Mouse (Mus musculus) neural tube, embryonic 14.5 days (tissue): ENCODE measurements at regions not wholly inside any gene's neighbourhood (a gene's known extent, or its start where the extent isn't known, plus 50 kb on each side); places are given as distances from the start of the nearest gene placed in this dataset.
A peak's percentile ranks its signal among the peaks of the same experiment; 100 is the strongest.

Source experiments
- ATAC-seq: fragments of 200-750 bp; cut with Nextera tagmentation; 2 replicates; pipeline ENCODE4 v1.8.0; 2017; ENCODE audit warnings: low read depth, mild to moderate bottlenecking, moderate TSS enrichment, moderate library complexity
- H3K27ac ChIP-seq: fragments of 300-500 bp; sonication (generic); 2 replicates; pipeline ENCODE4 v1.5.1; 2014; ENCODE audit warnings: low read depth, mild to moderate bottlenecking, control low read depth, low read length, moderate library complexity, mixed read lengths
- H3K27me3 ChIP-seq: fragments of 300-500 bp; sonication (generic); 2 replicates; pipeline ENCODE4 v1.6.1; 2014; ENCODE audit warnings: low read length; ENCODE audit not compliant: control insufficient read depth, insufficient read depth
- H3K36me3 ChIP-seq: fragments of 300-500 bp; sonication (generic); 2 replicates; pipeline ENCODE4 v1.6.1; 2014; ENCODE audit warnings: low read length, mixed read lengths; ENCODE audit not compliant: control insufficient read depth, insufficient read depth
- H3K4me1 ChIP-seq: fragments of 300-500 bp; sonication (generic); 2 replicates; pipeline ENCODE4 v1.6.1; 2014; ENCODE audit warnings: low read length; ENCODE audit not compliant: control insufficient read depth, insufficient read depth
- H3K4me2 ChIP-seq: fragments of 300-500 bp; sonication (generic); 2 replicates; pipeline ENCODE4 v1.6.1; 2014; ENCODE audit warnings: mild to moderate bottlenecking, low read depth, low read length, control low read depth
- H3K4me3 ChIP-seq: fragments of 300-500 bp; sonication (generic); 2 replicates; pipeline ENCODE4 v1.5.1; 2014; ENCODE audit warnings: low read depth, low read length, control low read depth, mixed read lengths
- H3K9ac ChIP-seq: fragments of 300-500 bp; sonication (generic); replicated peaks from 2 replicates; pipeline ENCODE4 v1.6.1; 2014; ENCODE audit warnings: low read depth, mild to moderate bottlenecking, control low read depth, low read length, mixed read lengths
- H3K9me3 ChIP-seq: fragments of 300-500 bp; sonication (generic); 2 replicates; pipeline ENCODE4 v1.6.1; 2016; ENCODE audit warnings: low read length; ENCODE audit not compliant: control insufficient read depth
- WGBS: fragments of 180-500 bp; shearing (Covaris S2); extraction: QIAGEN DNeasy Blood & Tissue Kit; methylation state at CpG from one replicate; pipeline ENCODE4 v1.1.7; 2014; 5-methylcytosine and 5-hydroxymethylcytosine counted together

GRCm38 (mm10) chr4:55188716-55189115, 161.1 kb upstream of the Rad23b start:
- 90% methylated on average over 7 of the region's 7 CpGs for WGBS
- no peak for ATAC-seq
- H3K4me1 ChIP-seq: no peaks in the 10 kb centered on the region

GRCm38 (mm10) chr4:55190586-55190985, 159.3 kb upstream of the Rad23b start:
- Histone ChIP-seq H3K4me2 (no peak overlapping the region), H3K36me3 (no peaks in the 10 kb centered on the region), H3K4me3 (no peak overlapping the region), H3K27ac (no peak overlapping the region), H3K9me3 (no peaks in the 10 kb centered on the region), H3K9ac (no peak overlapping the region), H3K4me1 (no peaks in the 10 kb centered on the region), H3K27me3 (no peaks in the 10 kb centered on the region)
- WGBS: 80% methylated on average over 6 of the region's 6 CpGs
- ATAC-seq: no peak

More at GRCm38 (mm10) chr4:55188716-55189115, 161.1 kb upstream of the Rad23b start:
- H3K9ac ChIP-seq: no peak overlapping the region
- H3K27me3 ChIP-seq: no peaks in the 10 kb centered on the region
- no peak overlapping the region for H3K27ac ChIP-seq
- H3K4me2 ChIP-seq: no peak overlapping the region
- H3K36me3 ChIP-seq: no peaks in the 10 kb centered on the region
- no peak overlapping the region for H3K4me3 ChIP-seq
- H3K9me3 ChIP-seq: no peaks in the 10 kb centered on the region

- 100% methylated on average over 1 of the region's 1 CpGs for WGBS
- no peaks in the 10 kb centered on the region for H3K4me1 ChIP-seq
- ATAC-seq: no peak
- no peak overlapping the region for H3K27ac ChIP-seq
- no peaks in the 10 kb centered on the region for H3K36me3 ChIP-seq
- H3K9ac ChIP-seq: no peak overlapping the region
- no peaks in the 10 kb centered on the region for H3K27me3 ChIP-seq
- H3K9me3 ChIP-seq: no peaks in the 10 kb centered on the region
- no peak overlapping the region for H3K4me2 ChIP-seq
- H3K4me3 ChIP-seq: no peak overlapping the region
These were observed 155.8 kb upstream of the Rad23b start for GRCm38 (mm10) chr4:55194061-55194460.

- H3K9me3 ChIP-seq: no peaks in the 10 kb centered on the region
- no peak overlapping the region for H3K9ac ChIP-seq
- no peak overlapping the region for H3K4me3 ChIP-seq
- 72% methylated on average over 4 of the region's 4 CpGs for WGBS
- no peak overlapping the region for H3K4me2 ChIP-seq
- no peak for ATAC-seq
- no peaks in the 10 kb centered on the region for H3K36me3 ChIP-seq
- no peak overlapping the region for H3K27ac ChIP-seq
- H3K4me1 ChIP-seq: no peaks in the 10 kb centered on the region
- H3K27me3 ChIP-seq: no peaks in the 10 kb centered on the region
These were observed 155.3 kb upstream of the Rad23b start for GRCm38 (mm10) chr4:55194552-55194951.

GRCm38 (mm10) chr4:55203731-55204710, 145.8 kb upstream of the Rad23b start:
- Histone ChIP-seq H3K27me3 (no peaks in the 10 kb centered on the region), H3K9ac (no peak overlapping the region), H3K27ac (no peak overlapping the region), H3K9me3 (no peaks in the 10 kb centered on the region), H3K4me1 (0 out of 2 replicates have a peak, but pooled peaks cover 7% of the 10 kb centered on the region), H3K4me2 (no peak overlapping the region), H3K36me3 (no peaks in the 10 kb centered on the region), H3K4me3 (no peak overlapping the region)
- 48% methylated on average over 20 of the region's 20 CpGs for WGBS
- no peak for ATAC-seq

- no peak overlapping the region for H3K9ac ChIP-seq
- H3K9me3 ChIP-seq: no peaks in the 10 kb centered on the region
- no peak overlapping the region for H3K4me2 ChIP-seq
- whole genome bisulfite sequencing: 88% methylated on average over 3 of the region's 3 CpGs
- ATAC-seq: no peak
- H3K36me3 ChIP-seq: no peaks in the 10 kb centered on the region
- no peak overlapping the region for H3K27ac ChIP-seq
- no peaks in the 10 kb centered on the region for H3K27me3 ChIP-seq
- H3K4me1 ChIP-seq: 0 out of 2 replicates have a peak, but pooled peaks cover 7% of the 10 kb centered on the region
- no peak overlapping the region for H3K4me3 ChIP-seq
These were observed 143.6 kb upstream of the Rad23b start for GRCm38 (mm10) chr4:55206226-55206625.

- Histone ChIP-seq H3K4me2 (no peak overlapping the region), H3K36me3 (no peaks in the 10 kb centered on the region), H3K27ac (no peak overlapping the region), H3K27me3 (no peaks in the 10 kb centered on the region), H3K9ac (no peak overlapping the region), H3K4me3 (no peak overlapping the region), H3K9me3 (no peaks in the 10 kb centered on the region), H3K4me1 (0 out of 2 replicates have a peak, but pooled peaks cover 7% of the 10 kb centered on the region)
- 24% methylated on average over 13 of the region's 13 CpGs for WGBS
- no peak for ATAC-seq
These were observed 142.0 kb upstream of the Rad23b start for GRCm38 (mm10) chr4:55207749-55208385.

- Histone ChIP-seq H3K4me3 (no peak overlapping the region), H3K9ac (no peak overlapping the region; the same call in 1 of the 2 replicates), H3K27ac (no peak overlapping the region), H3K4me2 (peak overlapping the region; percentile 24; the same call in 1 of the 2 replicates), H3K36me3 (no peaks in the 10 kb centered on the region), H3K4me1 (0 out of 2 replicates have a peak, but pooled peaks cover 7% of the 10 kb centered on the region), H3K27me3 (no peaks in the 10 kb centered on the region), H3K9me3 (no peaks in the 10 kb centered on the region)
- peak; percentile 47; the same call in 1 of the 2 replicates for ATAC-seq
- WGBS: 4% methylated on average over 21 of the region's 21 CpGs
These were observed 141.2 kb upstream of the Rad23b start for GRCm38 (mm10) chr4:55208386-55209345.
